Mouse (Mus musculus): Measurements from ENCODE around the gene Sv2c.

GRCm38 (mm10) chr13:96003539-96003938 lies 128.8 kb downstream of the Sv2c start:
- TF ChIP-seq CTCF (IDR thresholded peaks at IDR 0.05; ENCODE audit: extremely low read depth, insufficient read depth, low read length) (no peak), POLR2A (IDR thresholded peaks at IDR 0.05; ENCODE audit: extremely low read depth, insufficient read depth, low read length) (no peak)

All from cortical plate, adult 2 months (tissue).